Mouse (Mus musculus) forebrain, postnatal 0 days (tissue): ENCODE measurements around the gene Acap2. TPM values are rescaled to one million over a fixed set of nuclear protein-coding genes. Genes with fewer than 3 reads are reported as not detected.

Source experiments
- ATAC-seq: fragments of 200-750 bp; cut with Nextera tagmentation; 2 replicates; pipeline ENCODE4 v1.8.0; 2017; ENCODE audit warnings: mild to moderate bottlenecking, moderate library complexity
- DNase-seq: peaks from one replicate; pipeline ENCODE4 v3.0.0-alpha.2; 2015
- H3K27ac ChIP-seq: fragments of 300-500 bp; sonication (generic); 2 replicates; pipeline ENCODE4 v1.5.1; 2014; ENCODE audit warnings: low read depth, mild to moderate bottlenecking, antibody characterized with exemption, low read length, moderate library complexity, mixed read lengths
- H3K27me3 ChIP-seq: fragments of 300-500 bp; sonication (generic); 2 replicates; pipeline ENCODE4 v1.6.1; 2014; ENCODE audit warnings: mild to moderate bottlenecking, low read length, mixed read lengths; ENCODE audit not compliant: insufficient read depth
- H3K36me3 ChIP-seq: fragments of 300-500 bp; sonication (generic); 2 replicates; pipeline ENCODE4 v1.6.1; 2014; ENCODE audit warnings: mild to moderate bottlenecking, moderate library complexity; ENCODE audit not compliant: insufficient read depth
- H3K4me1 ChIP-seq: fragments of 300-500 bp; sonication (generic); 2 replicates; pipeline ENCODE4 v1.6.1; 2014; ENCODE audit warnings: antibody characterized with exemption; ENCODE audit not compliant: insufficient read depth
- H3K4me2 ChIP-seq: fragments of 300-500 bp; sonication (generic); 2 replicates; pipeline ENCODE4 v1.6.1; 2014; ENCODE audit warnings: low read depth, mild to moderate bottlenecking, moderate library complexity
- H3K4me3 ChIP-seq: fragments of 300-500 bp; sonication (generic); 2 replicates; pipeline ENCODE4 v1.5.1; 2014; ENCODE audit warnings: low read depth, low read length, mixed read lengths
- H3K9ac ChIP-seq: fragments of 300-500 bp; sonication (generic); 2 replicates; pipeline ENCODE4 v1.6.1; 2014; ENCODE audit warnings: mild to moderate bottlenecking
- H3K9me3 ChIP-seq: fragments of 300-500 bp; sonication (generic); 2 replicates; pipeline ENCODE4 v1.6.1; 2016; ENCODE audit warnings: low read length
- CTCF ChIP-seq: sonication (generic); IDR thresholded peaks from 2 replicates; pipeline ENCODE4 v1.5.1; 2016; ENCODE audit warnings: antibody characterized with exemption, control low read depth, low read depth
- WGBS: fragments of 180-500 bp; shearing (Covaris S2); extraction: QIAGEN DNeasy Blood & Tissue Kit; methylation state at CpG from one replicate; pipeline ENCODE4 v1.1.7; 2014; 5-methylcytosine and 5-hydroxymethylcytosine counted together
- polyA plus RNA-seq: library from polyadenylated mRNA; unstranded; fragments of >200 nt; fragmentation: Nextera tagmentation; extraction: Ambion mirVana; gene quantifications from 2 replicates; pipeline ENCODE4 v1.2.1, GENCODE M21; 2015
- total RNA-seq: library from RNA; depleted of rRNA; stranded (reverse); fragments of >200 nt; gene quantifications from 2 replicates; pipeline ENCODE4 v1.2.3, GENCODE M21; 2014

The Acap2 gene
- total and polyA plus RNA-seq, 2 experiments from 2014 or later: 8.8 to 33.6 TPM

DNA sequence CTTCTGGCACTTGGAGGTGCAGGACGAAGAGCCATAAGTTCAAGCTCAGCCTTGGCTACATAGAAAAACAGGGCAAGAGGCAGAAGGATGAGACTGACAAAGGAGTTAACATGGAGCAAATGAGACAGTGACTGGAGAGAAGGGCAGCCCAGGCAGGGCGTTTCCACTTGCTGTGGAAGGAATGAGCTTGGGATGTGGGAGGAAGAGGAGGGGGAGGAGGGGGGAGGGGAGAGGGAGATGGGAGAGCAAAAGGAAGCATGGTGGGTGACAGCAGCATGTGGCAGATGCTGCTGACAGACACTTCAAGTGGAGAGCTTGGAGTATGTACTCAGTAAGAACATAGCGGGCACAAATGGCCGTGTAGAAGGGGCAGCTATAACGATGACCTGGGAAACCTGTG, 37.2 kb upstream of the Acap2 start:
- Histone ChIP-seq H3K27ac (no peak overlapping the region), H3K27me3 (no peaks in the 10 kb centered on the region), H3K9ac (no peak overlapping the region), H3K4me1 (no peaks in the 10 kb centered on the region), H3K9me3 (no peaks in the 10 kb centered on the region), H3K4me2 (no peak overlapping the region), H3K36me3 (no peaks in the 10 kb centered on the region), H3K4me3 (no peak overlapping the region)
- 72% methylated on average over 5 of the region's 5 CpGs for WGBS
- DNase-seq (no peak), ATAC-seq (no peak)
- no peak for TF ChIP-seq CTCF

- H3K4me2 ChIP-seq: no peak overlapping the region
- H3K9ac ChIP-seq: no peak overlapping the region
- no peaks in the 10 kb centered on the region for H3K4me1 ChIP-seq
- H3K4me3 ChIP-seq: no peak overlapping the region
- 34% methylated on average over 17 of the region's 18 CpGs for WGBS
- H3K9me3 ChIP-seq: no peaks in the 10 kb centered on the region
- no peak for TF ChIP-seq CTCF
- DNase-seq (no peak), ATAC-seq (no peak)
- no peaks in the 10 kb centered on the region for H3K27me3 ChIP-seq
- H3K27ac ChIP-seq: no peak overlapping the region
- no peaks in the 10 kb centered on the region for H3K36me3 ChIP-seq
These were observed 34.6 kb upstream of the Acap2 start for GRCm38 (mm10) chr16:31235457-31236310.

DNA sequence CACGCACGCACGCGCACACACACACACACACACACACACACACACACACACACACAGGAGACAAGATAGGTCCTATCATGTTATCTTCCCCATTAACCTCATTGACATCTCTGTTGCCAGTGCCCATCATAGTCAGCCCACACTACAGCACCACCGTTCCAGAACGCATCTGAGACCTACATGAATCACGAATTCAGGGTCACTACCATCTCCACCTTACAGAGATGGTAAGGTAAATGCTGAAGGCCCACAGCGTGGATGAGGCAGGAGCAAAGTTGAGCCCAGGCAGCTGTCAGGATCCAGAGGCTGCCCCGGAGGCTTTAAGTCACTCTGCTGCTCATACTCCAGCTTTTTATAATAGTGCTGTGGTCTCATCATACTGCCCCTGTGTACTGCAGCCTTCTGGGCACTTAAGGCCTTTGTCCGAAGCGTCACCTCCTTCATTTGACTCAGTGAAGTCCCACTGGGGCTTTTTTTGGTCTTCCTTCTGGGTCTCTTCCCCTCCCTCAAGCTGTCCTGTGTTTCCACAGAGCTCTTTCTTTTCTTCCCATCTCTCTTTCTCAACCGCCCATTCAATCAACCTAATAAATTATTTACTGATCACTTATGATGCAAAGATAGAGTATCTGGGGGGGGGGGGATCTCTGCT, 33.9 kb upstream of the Acap2 start:
- H3K36me3 ChIP-seq: no peaks in the 10 kb centered on the region
- no peaks in the 10 kb centered on the region for H3K4me1 ChIP-seq
- H3K27me3 ChIP-seq: no peaks in the 10 kb centered on the region
- H3K9ac ChIP-seq: no peak overlapping the region
- 83% methylated on average over 12 of the region's 12 CpGs for WGBS
- H3K4me2 ChIP-seq: no peak overlapping the region
- no peak overlapping the region for H3K27ac ChIP-seq
- no peak overlapping the region for H3K4me3 ChIP-seq
- H3K9me3 ChIP-seq: no peaks in the 10 kb centered on the region
- no peak for TF ChIP-seq CTCF
- DNase-seq (no peak), ATAC-seq (no peak)

DNA sequence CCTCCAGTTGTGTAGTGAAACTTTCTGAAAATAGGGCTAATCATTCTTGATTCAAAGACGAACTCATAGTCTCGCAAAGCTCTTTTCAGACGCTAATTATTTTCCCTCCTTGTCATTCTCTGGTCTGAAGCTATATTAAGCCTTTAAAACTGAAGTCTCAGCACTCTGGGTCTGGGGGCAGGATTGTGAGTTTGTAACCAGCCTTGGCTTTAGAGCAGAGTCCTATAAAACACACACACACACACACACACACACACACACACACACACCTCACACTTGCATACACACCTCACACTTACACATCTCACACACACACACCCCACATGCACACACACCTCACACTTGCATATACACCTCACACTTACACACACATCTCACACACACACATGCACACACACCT, 33.3 kb upstream of the Acap2 start:
- Histone ChIP-seq H3K4me2 (peak overlapping the region; percentile 32; the same call in 1 of the 2 replicates), H3K27me3 (no peaks in the 10 kb centered on the region), H3K4me1 (no peaks in the 10 kb centered on the region), H3K9ac (no peak overlapping the region), H3K4me3 (no peak overlapping the region), H3K9me3 (no peaks in the 10 kb centered on the region), H3K36me3 (no peaks in the 10 kb centered on the region), H3K27ac (no peak overlapping the region)
- no peak for TF ChIP-seq CTCF
- ATAC-seq (no peak; the same call in 1 of the 2 replicates), DNase-seq (no peak)
- 11% methylated on average over 3 of the region's 3 CpGs for WGBS

GRCm38 (mm10) chr16:31233541-31234339, 32.7 kb upstream of the Acap2 start:
- no peaks in the 10 kb centered on the region for H3K9me3 ChIP-seq
- no peaks in the 10 kb centered on the region for H3K4me1 ChIP-seq
- DNase-seq: peak; percentile 28
- H3K4me3 ChIP-seq: no peak overlapping the region
- H3K27ac ChIP-seq: no peak overlapping the region
- peak; percentile 51; the same call in 1 of the 2 replicates for ATAC-seq
- peak overlapping the region; percentile 32 for H3K4me2 ChIP-seq
- no peaks in the 10 kb centered on the region for H3K36me3 ChIP-seq
- H3K9ac ChIP-seq: no peak overlapping the region
- H3K27me3 ChIP-seq: no peaks in the 10 kb centered on the region
- TF ChIP-seq CTCF: no peak
- 28% methylated on average over 20 of the region's 20 CpGs for WGBS

- peak overlapping the region; percentile 32 for H3K4me2 ChIP-seq
- no peaks in the 10 kb centered on the region for H3K27me3 ChIP-seq
- DNase-seq (no peak), ATAC-seq (no peak)
- H3K9me3 ChIP-seq: no peaks in the 10 kb centered on the region
- TF ChIP-seq CTCF: no peak
- H3K4me1 ChIP-seq: no peaks in the 10 kb centered on the region
- 55% methylated on average over 4 of the region's 4 CpGs for WGBS
- no peak overlapping the region for H3K9ac ChIP-seq
- H3K27ac ChIP-seq: no peak overlapping the region
- no peaks in the 10 kb centered on the region for H3K36me3 ChIP-seq
- no peak overlapping the region for H3K4me3 ChIP-seq
These were observed 32.1 kb upstream of the Acap2 start for GRCm38 (mm10) chr16:31233167-31233498.
